Mouse (Mus musculus) cerebellum, adult (tissue): Measurements from ENCODE around the gene Cpa2.

ENCODE experiments used
- ATAC-seq: cut with Nextera tagmentation; 2 replicates; pipeline ENCODE4 v1.9.2; 2017; ENCODE audit warnings: mild to moderate bottlenecking, moderate library complexity, mixed read lengths; ENCODE audit not compliant: insufficient number of reproducible peaks, low FRiP score, low TSS enrichment

Gene Cpa2

DNA sequence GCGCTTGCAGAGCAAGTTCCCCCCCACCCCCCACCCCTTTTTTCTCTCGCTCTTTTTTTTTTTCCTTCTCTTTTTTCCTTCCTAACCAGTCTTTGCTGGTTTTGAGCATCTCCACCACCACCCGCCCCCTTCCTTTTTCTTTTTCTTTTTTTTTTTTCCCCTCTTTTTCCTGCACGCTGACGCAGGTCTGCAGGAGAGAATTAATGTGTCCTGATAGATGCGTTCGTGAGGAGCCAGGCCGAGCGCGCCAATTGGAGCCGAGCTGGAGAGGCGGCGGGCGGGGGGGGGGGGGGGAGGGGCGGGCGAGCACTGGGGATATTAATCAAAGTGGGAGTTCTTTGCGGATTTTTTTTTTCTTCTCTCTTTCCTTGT lies 5.9 kb downstream of the Cpa2 start:
- 0 out of 2 replicates have a peak, but pooled peaks have one; percentile 58 for ATAC-seq

DNA sequence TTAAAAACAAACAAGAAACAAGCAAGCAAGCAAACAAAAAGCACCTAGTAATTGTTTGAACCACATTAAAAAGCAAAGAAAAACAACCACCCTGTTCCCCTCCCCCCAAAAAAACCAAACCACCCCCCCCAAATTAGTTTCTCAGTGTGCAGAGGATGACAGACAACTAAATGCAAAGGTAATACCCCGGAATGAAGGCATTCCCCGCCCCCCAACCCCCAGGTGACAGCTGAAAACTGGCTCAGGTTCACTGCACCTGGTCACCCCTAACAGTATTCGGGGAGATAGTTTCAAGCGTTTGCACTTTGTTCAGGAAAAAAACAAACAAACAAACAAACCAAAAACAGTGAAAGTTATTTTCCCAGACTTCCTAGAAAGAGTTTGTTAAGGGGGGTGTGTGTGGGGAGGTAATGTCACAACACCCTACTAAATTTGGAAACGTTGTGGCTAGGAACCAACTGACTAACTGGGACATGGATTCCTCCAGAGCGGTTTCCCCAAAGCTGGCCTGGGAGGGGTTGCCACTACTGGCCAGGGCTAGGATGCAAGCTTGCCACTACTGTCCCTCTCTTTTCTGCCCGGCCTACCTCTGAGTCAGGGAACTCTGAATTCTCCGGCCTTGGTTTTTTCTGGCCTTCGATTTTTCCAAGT lies 6.4 kb downstream of the Cpa2 start:
- no peak for ATAC-seq

DNA sequence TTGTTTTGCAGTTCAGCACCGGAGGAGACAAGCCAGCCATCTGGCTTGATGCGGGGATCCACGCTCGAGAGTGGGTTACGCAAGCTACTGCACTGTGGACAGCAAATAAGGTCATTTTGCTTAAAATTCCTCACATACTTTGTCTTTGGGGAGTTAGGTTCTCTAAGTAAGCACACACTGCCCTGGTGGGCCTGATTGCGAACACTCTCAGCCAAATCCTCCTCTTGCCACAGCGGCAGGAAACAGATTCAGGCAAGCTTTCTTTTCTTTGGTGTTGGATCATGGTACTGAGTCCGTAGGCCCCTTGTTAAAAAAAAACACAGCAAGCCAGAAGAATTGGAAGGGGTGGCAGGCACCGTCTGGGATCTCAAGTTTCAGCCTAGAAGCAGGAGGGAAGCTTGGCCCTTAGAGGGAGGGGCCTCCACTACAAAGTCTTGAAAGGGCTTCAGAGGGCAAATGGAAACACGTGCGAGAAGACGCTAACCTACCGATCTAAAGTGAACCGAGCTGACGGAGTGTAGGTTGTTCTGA lies 7.9 kb downstream of the Cpa2 start:
- ATAC-seq, result no peak

DNA sequence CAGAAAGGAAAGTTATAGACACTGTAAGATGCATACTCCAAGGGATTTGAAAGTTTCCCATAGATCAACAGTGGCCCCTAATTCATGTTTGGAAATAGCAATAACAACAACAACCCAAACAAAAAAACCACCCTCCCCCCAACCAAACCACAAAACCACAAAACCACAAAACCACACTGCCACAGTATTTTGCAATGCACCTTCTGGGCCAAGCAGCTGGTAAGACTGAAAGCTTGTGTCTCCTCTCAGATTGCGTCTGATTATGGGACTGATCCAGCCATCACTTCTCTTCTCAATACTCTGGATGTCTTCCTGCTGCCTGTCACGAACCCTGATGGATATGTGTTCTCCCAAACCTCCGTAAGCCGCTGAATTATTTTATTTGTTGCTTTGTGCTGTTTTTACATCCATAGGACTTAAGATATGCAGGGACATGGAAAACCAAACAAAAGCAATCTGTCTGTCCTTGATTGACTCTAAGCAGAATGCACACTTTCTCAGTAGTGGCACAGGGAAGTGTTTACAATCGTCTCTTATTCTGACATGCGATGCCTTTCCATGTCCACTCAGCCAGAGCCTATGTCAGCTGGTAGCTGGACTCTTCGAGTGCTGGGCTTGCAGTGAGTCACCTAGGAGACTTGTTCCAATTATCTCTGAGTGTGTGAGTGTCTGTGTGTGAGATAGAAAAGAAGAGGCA lies 9.3 kb downstream of the Cpa2 start:
- no peak for ATAC-seq

DNA sequence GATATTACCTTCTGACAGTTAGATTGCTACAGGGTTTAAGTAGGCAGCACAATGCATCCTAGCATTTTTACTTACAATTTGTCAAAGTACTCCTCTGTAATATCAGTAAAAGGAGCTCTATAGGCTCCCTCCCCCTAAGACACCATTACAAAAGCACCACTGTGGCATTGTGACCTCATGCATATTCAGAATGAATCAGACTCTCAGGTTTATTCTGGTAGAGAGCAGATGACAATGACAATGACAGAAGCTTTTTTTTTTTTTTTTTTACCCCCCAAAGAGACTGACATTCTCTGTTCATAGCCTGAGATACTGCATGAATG lies 9.8 kb downstream of the Cpa2 start:
- no peak for ATAC-seq

DNA sequence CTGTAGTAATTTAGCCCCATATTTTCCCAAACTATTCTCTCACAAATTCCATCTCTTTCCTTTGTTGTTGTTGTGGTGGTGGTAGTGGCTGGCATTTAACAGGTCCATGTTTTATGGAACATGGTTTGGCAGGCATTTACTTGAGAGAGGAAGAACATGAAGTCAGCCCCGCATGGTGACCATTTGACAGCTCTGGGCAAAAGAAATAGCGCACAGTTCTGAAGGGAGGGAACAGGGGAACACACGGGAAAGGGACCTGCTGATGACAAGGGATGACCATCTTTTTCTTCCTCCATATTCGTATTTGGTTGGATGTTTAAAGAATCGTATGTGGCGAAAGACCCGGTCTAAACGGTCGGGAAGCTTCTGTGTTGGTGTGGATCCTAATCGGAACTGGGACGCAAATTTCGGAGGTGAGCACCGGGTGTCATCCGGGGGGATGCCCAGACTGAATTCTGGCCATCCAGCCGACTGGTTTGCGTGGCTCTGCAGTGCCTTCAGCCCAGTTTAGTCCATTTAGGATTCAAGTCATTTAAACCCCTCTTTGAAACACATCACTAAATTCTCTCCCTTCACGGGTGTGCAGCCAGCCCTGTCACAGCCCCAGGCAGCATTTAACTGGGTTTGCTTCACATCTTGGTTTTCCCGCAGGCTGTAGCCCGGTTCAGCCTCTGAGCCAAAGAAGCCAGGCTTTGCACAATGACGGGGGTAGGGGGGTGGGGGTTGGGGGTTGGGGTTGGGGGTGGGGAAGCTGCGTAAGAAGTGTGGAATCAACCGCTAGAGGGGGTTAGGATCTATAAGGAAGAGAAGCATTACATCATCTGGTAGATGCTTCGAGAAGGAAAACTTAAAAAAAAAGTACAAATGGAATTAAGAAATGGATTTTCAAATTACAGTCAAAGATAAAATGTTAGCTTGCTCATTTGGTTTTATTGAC lies 10.5 kb downstream of the Cpa2 start:
- ATAC-seq, result peak; percentile 41; the same call in 1 of the 2 replicates

DNA sequence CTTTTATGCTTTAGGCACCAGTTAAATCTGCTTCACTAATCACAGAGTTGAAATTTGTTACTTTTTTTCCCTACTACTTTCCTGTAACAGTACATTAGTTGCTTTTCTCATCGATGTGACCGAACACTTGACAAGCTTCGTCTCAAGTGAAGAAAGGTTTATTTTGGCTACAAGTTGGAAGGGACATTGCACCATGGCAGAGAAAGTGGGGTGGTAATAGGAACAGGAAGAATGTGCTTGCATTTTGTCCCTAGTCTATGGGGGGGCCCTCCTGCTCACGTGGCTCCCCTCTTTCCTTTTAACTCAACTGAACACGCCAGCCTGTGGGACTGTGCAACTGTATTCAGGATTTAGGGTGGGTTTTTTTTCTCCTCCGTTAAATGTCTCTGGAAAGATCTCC lies 11.2 kb downstream of the Cpa2 start:
- no peak for ATAC-seq

DNA sequence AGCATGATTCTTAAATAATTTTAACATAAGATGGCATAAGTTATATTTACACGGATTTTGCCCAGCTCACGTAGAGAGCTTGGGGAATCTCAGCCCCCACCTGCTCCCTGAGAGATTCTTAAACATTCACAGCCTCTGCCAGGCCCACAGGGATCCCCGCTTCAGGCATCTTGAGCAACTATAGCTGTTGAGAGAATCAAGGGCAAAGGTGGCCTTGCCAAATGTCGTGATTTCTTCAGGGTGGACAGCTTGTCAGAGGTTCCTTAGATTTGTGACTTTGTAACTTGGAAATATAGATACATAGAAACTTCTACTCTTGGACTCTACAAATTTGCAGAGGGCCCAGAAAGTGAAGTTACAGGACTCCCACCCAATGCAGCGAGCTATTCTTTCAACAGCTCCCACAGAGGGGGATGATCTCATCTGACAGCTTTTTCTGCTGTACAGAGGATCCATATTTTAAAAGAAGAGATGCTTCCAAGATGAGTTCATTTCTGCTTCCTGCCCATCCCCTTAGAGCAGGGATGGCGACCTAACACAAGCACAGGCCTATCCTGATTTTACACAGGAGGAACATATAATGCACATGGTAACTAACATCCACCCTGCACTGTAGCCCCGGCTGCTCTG lies 12.1 kb downstream of the Cpa2 start:
- no peak for ATAC-seq

DNA sequence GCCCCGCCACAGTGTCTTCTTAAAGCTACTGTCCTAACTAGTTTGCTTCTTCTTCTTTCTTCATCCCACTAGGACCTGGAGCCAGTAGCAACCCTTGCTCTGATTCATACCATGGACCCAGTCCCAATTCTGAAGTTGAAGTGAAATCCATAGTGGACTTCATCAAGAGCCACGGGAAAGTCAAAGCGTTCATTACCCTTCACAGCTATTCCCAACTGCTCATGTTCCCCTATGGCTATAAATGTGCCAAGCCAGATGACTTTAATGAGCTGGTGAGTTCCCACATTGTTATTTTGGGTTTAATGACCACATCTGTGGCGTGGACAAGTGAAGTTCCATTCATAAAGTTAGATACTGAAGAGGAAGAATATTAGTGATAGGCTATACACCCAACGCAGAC lies 12.7 kb downstream of the Cpa2 start:
- no peak for ATAC-seq

DNA sequence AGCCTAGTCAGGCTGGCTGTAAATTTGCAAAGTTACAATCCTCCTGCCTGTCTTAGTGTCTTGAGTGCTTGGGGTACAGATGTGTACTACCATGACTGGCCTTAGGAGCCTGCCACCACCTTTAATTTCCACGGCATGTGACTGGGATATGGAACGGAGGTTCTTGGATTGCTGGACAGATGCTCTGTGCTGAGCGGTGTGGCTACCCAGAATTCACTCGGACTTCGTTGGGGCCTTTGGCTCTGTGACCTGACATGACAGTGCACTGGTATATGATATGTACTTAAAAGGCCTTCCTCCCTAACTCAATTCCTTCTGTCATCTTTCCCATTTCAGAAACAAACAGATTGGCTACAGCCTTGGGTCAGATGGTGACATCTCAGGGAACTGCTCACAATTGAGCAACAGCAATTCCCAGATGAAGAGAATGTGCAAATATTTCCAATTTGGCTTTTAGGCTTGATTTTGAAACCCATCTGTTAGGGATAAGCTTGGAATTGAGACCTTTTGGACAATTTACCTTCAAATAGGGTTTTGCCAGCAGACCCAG lies 13.3 kb downstream of the Cpa2 start:
- ATAC-seq, result no peak

DNA sequence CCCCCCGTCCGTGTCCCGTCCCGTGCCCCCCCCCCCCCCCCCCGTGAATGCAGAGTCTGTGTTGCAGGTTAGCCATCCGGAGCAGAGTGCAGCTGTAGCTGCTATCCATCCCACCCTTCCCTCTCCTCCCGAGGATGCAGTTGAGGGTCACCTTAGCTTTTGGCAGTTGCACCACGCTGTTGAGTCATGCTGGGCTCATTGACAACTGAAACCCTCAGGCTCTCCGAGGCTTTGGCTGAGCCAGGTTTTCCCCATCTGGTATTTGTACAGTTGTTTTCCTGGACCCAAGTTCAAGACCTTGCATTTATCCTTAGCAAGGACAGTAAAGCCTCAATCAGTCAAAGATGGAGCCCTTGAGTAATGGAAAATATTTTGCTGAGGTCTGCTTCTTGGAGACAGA lies 14.7 kb downstream of the Cpa2 start:
- no peak for ATAC-seq

DNA sequence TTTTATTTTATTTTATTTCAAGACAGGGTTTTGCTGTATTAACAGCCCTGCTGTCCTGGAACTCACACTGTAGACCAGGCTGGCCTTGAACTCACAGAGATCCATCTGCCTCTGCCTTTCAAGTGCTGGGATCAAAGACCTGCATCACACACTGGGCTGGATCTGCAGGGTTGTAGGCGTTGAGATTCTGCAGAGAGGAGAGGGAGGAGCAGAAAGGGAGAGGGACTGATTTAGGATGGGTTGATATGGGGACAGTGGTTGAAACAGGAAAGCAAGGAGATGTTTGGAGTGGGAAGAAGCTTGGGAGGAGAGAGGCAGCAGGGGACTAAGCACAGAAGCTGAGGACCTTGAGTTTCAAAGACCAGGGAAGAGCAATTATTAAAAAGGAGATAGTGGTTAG lies 18.3 kb downstream of the Cpa2 start:
- no peak for ATAC-seq

DNA sequence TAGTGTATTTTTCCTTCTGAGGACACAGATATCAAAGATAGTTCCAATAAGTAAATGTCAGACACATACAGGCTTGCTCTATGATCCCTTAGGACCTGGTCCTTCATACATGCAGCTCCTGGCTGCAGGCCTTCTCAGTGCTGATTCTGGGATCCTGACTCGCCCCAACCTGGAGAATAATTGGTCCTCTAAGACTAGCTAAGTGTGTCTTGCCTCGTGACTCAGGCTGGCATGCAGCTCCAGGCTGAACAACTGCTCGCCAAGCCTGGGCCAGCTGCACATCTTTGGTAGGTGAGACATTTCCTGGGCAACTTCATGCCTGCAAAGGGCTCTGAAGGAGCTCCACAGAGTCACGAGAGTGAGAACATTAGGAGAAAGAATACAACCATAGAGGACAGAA lies 20.8 kb downstream of the Cpa2 start:
- ATAC-seq, result no peak

DNA sequence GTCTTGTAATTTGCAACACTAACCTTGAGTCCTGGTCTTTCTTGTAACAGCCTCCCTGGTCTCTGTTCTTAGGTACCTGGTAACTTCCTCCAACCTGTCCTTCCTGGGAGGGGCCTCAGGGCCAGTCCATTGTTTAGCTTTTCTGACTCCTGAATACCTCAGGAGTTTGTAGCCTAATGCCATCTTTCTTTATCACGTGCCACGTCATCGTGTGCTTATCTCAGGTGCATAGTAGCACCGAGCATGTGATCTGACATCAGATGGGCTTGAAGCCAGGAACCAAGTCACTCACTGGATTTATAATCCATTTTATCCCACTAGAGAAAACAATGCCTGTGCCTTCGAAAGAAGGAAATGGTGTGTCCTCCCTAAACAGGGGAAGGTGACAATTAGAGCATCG lies 22.2 kb downstream of the Cpa2 start:
- no peak for ATAC-seq

DNA sequence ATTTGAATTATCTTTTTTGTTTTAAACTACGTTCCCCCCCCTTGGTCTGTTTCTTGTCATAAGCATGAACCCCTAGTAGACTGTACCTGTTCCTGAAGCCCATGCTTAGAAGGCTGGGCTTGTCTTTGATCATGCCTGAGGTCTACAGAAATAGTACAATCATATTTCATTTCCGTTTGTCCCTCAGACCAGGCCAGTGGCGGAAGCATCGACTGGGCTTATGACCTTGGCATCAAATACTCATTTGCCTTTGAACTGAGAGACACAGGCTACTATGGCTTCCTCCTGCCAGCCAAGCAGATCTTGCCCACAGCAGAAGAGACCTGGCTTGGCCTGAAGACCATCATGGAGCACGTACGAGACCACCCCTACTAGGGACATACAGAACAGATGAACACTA lies 22.7 kb downstream of the Cpa2 start:
- no peak for ATAC-seq

DNA sequence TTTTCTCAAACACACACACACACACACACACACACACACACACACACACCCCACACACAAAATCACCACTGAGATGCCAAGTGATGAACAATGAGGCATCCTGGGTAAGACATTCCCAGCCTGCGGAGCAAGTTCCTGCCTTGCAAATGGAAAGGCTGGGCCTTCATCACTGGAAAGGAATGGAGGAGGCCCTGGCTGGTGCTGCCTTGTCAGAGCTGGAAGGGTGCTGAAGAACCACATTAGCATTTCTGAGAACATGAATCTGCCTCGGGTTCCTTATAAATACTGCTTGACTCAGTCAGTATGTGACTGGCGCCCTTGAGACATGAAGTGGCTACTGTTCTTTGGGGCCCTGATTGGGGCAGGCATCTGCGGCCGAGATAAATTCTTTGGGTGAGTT lies 26.7 kb downstream of the Cpa2 start, which contains the start of gene Cpa4:
Cpa4 (plus strand) TSS at position 301 of the 400 bp plus-strand sequence.
- ATAC-seq, result no peak

DNA sequence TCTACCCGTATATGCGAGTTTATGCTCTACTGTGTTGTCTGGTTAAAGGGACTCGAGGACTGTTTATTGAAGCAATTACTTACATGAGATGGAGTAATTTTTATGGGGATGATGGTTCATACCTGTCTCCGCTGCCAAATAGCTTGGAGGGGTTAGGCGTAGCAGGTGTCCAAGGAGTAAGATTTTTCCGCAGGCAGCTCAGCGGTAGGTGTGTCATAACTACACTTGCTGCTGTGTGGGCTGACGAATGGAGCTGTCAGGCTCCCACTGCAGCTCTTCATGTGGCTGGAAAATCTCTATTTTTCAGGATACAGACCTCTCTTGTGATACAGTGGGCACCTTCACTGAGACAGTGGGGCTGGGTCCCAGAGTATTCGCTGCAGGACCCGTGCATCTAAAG lies 27.9 kb downstream of the Cpa2 start:
- ATAC-seq, result no peak

DNA sequence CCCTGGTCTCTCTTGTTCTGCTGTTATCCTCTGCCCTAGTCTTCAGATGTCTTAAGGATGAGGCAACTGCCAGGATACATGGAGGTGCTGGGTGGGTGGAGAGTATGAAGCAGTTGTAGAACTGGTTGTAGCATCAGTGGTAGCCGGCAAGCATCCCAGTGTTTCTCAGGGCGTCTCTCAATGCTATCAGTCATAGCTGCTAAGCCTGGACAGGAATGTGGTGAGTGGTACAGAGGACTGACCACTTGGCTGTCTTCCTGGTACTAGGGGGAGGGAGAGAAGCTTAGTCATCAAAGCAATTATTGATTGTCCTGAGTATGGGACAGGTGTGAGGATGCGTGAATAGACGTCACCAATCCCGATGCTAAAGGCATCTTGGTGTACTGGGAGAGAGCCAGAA lies 28.6 kb downstream of the Cpa2 start:
- no peak for ATAC-seq

DNA sequence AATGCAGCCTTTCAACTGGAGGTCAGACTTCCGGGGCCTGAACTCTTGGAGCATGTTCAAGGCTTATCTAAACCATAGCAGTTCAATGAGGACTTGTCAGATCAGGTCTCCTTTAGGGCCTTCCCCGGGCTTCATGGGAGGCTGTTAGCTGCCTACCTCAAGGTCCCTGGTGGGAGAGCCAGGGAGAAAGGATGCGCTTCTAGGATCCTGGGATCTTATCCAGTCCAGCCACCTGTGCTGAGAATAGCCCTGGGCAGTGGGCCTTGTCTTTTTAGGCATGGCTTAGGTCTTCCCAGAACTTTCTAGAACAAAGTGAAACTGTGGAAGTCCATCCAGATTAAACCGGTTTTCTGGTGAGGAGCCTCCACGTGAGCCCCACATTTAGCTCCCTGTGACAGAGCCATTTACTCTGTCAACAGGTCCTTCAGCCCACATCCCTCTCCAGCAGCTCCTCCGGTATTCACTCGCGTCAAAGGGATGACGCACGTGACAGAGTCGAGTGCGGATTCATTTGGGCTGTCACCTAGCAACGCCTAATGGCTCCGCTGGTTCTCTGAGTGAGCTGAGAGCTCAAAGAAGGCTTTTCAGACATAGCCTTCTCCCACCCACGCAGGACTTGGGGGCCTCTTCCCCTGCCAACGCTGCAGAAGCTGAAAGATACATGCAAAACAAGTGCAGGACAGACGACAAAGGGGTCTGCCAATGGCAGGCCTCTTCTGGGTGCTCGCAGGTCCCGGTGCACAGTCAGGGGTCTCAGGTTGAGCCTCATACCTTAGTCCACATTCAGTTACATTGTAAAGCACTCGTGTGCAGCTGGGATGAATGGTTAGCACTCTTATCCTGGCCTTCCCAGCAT lies 31.3 kb downstream of the Cpa2 start:
- ATAC-seq, result no peak
